Mouse (Mus musculus) G1E-ER4 (cell line): ENCODE measurements around the gene Snap47. TPM values are rescaled to one million over a fixed set of nuclear protein-coding genes. Genes with fewer than 3 reads are reported as not detected.

Experiments used
- GATA1 ChIP-seq: IDR thresholded peaks from one replicate; pipeline ENCODE4 v1.8.0; 2012; ENCODE audit warnings: low read length, inconsistent platforms
- polyA plus RNA-seq: library from polyadenylated mRNA; stranded (reverse); fragments of >175 nt; gene quantifications from 2 replicates; pipeline ENCODE4 v1.2.3, GENCODE M21; 2012

The Snap47 gene
- polyA plus RNA-seq, 1 experiment = 9.7 TPM

- TF ChIP-seq GATA1 = no peak
Observed at GRCm38 (mm10) chr11:59364007-59364406, 87.0 kb downstream of the Snap47 start.

DNA sequence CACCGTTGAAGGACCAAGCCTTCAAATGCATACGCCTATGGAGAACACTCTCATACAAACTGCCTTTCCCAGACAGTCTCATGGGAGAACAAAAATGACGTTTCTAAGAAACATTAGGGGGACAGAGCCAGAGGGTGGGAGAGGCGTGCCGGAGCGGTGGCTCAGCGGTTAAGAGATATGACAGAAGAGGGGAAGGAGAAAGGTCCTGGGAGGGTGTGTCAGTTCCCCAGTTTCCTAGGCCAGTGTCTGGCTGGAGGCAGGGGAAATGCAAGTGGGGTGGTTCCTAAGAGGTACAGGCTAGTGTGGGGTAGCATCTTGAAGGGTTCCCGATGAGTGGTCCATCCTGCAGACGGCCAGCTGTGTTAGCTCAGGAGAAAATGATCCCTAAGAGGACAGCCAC lies 89.7 kb downstream of the Snap47 start:
- no peak for TF ChIP-seq GATA1

Other genes with a start within 250 kb of the Snap47 start
- gene Mrpl55, start 248.7 kb downstream of the Snap47 start, polyA plus RNA-seq = 44.5 and 45.8 TPM in 2 replicates
- 48.1 and 49.1 TPM in 2 replicates for gene 2310033P09Rik, start 242.9 kb downstream of the Snap47 start, polyA plus RNA-seq
- gene Arf1, start 222.9 kb downstream of the Snap47 start, polyA plus RNA-seq = 176 and 180 TPM in 2 replicates
- gene Wnt3a, start 160.4 kb downstream of the Snap47 start, polyA plus RNA-seq = not detected in 2 replicates
- not detected in 2 replicates for gene Wnt9a, start 144.3 kb downstream of the Snap47 start, polyA plus RNA-seq
- gene Prss38, start 75.5 kb downstream of the Snap47 start, polyA plus RNA-seq = not detected in 2 replicates
- 9.9 and 12.4 TPM in 2 replicates for gene Jmjd4, start 1.1 kb downstream of the Snap47 start, polyA plus RNA-seq
- 0.04 and 0.09 TPM in 2 replicates for gene Zfp867, start 21.3 kb upstream of the Snap47 start, polyA plus RNA-seq
- gene Zkscan17, start 75.6 kb upstream of the Snap47 start, polyA plus RNA-seq = 63.0 and 63.2 TPM in 2 replicates
- not detected in 2 replicates for gene Nlrp3, start 90.4 kb upstream of the Snap47 start, polyA plus RNA-seq
- not detected in 2 replicates for gene Olfr222, start 125.0 kb upstream of the Snap47 start, polyA plus RNA-seq
- not detected in 2 replicates for gene Olfr223, start 142.1 kb upstream of the Snap47 start, polyA plus RNA-seq
- 48.1 and 53.1 TPM in 2 replicates for gene Mprip, start 210.1 kb upstream of the Snap47 start, polyA plus RNA-seq